Mouse (Mus musculus) hindbrain, postnatal 0 days (tissue): ENCODE measurements around the gene Gpd1l. TPM values are rescaled to one million over a fixed set of nuclear protein-coding genes. Genes with fewer than 3 reads are reported as not detected.
A peak's percentile ranks its signal among the peaks of the same experiment; 100 is the strongest.

Source experiments
- ATAC-seq: fragments of 200-750 bp; cut with Nextera tagmentation; 2 replicates; pipeline ENCODE4 v1.8.0; 2017; ENCODE audit warnings: mild to moderate bottlenecking, moderate TSS enrichment, moderate library complexity
- DNase-seq: peaks from one replicate; pipeline ENCODE4 v3.0.0-alpha.2; 2015; ENCODE audit warnings: low spot score
- H3K27ac ChIP-seq: fragments of 300-500 bp; sonication (generic); 2 replicates; pipeline ENCODE4 v1.5.1; 2014; ENCODE audit warnings: mild to moderate bottlenecking
- H3K27me3 ChIP-seq: fragments of 300-500 bp; sonication (generic); 2 replicates; pipeline ENCODE4 v1.6.1; 2014; ENCODE audit warnings: low read length, mixed read lengths; ENCODE audit not compliant: insufficient read depth
- H3K36me3 ChIP-seq: fragments of 300-500 bp; sonication (generic); 2 replicates; pipeline ENCODE4 v1.6.1; 2014; ENCODE audit warnings: low read length, mixed read lengths; ENCODE audit not compliant: insufficient read depth
- H3K4me1 ChIP-seq: fragments of 300-500 bp; sonication (generic); 2 replicates; pipeline ENCODE4 v1.6.1; 2014; ENCODE audit warnings: antibody characterized with exemption, low read length, mixed read lengths; ENCODE audit not compliant: insufficient read depth
- H3K4me2 ChIP-seq: fragments of 300-500 bp; sonication (generic); 2 replicates; pipeline ENCODE4 v1.6.1; 2014; ENCODE audit warnings: low read depth, mild to moderate bottlenecking, low read length, moderate library complexity, mixed read lengths
- H3K4me3 ChIP-seq: fragments of 300-500 bp; sonication (generic); 2 replicates; pipeline ENCODE4 v1.5.1; 2014; ENCODE audit warnings: low read length
- H3K9ac ChIP-seq: fragments of 300-500 bp; sonication (generic); replicated peaks from 2 replicates; pipeline ENCODE4 v1.6.1; 2014; ENCODE audit warnings: mild to moderate bottlenecking, low read length, moderate library complexity, mixed read lengths
- H3K9me3 ChIP-seq: fragments of 300-500 bp; sonication (generic); 2 replicates; pipeline ENCODE4 v1.6.1; 2016; ENCODE audit warnings: low read length, mixed read lengths
- CTCF ChIP-seq: IDR thresholded peaks from 2 replicates; pipeline ENCODE4 v1.5.1; 2016; ENCODE audit warnings: antibody characterized with exemption, control low read depth, low read depth
- WGBS: fragments of 180-500 bp; shearing (Covaris S2); extraction: QIAGEN DNeasy Blood & Tissue Kit; methylation state at CpG from one replicate; pipeline ENCODE4 v1.1.7; 2014; 5-methylcytosine and 5-hydroxymethylcytosine counted together
- polyA plus RNA-seq: library from polyadenylated mRNA; unstranded; fragments of >200 nt; fragmentation: Nextera tagmentation; extraction: Ambion mirVana; gene quantifications from 2 replicates; pipeline ENCODE4 v1.2.1, GENCODE M21; 2015
- total RNA-seq: library from RNA; depleted of rRNA; stranded (reverse); fragments of >200 nt; gene quantifications from 2 replicates; pipeline ENCODE4 v1.2.3, GENCODE M21; 2014

Gpd1l gene
- total and polyA plus RNA-seq, 2 experiments from 2014 or later: 40.9 to 75.9 TPM

DNA sequence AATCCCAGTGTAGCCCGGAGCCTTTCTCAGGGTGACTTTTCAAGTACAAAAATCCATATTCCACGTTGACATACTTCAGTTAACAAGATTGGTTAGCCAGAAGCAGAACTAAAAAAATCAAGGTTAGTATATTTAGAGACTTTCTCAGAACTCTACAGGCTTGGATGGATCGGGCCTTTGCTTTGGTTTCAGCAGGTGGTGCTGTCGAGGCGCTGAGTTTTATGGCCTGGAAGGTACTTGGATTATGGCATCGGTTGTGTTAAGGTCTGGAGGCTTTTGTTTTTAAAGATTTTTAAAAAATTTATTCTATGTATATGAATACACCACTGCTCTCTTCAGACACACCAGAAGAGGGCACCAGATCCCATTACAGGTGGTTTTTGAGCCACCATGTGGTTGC is 11.8 kb upstream of the Gpd1l start:
- ATAC-seq (no peak), DNase-seq (no peak)
- Histone ChIP-seq H3K27me3 (no peaks in the 10 kb centered on the region), H3K4me1 (no peaks in the 10 kb centered on the region), H3K36me3 (no peaks in the 10 kb centered on the region), H3K4me2 (no peak overlapping the region), H3K9ac (no peak overlapping the region), H3K27ac (no peak overlapping the region), H3K4me3 (no peak overlapping the region), H3K9me3 (no peaks in the 10 kb centered on the region)
- WGBS: 89% methylated on average over 6 of the region's 6 CpGs
- no peak for TF ChIP-seq CTCF

DNA sequence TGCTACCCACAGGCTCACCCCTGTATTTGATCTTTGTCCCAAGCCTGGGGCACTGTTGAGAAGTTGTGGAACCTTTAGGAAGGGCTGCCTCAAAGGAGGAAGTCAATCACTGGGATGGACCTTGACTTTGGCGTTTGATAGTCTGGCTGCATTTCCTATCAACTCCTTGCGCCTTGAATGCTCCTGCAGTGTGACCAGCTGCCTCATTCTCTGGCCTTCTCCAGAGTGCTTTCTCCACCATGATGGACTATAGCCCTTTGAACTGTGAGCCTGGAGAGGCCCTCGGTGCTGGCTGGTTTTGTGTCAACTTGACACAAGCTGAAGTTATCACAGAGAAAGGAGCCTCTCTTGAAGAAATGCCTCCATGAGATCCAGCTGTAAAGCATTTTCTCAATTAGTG is 10.9 kb upstream of the Gpd1l start:
- TF ChIP-seq CTCF: no peak
- Histone ChIP-seq H3K4me2 (no peak overlapping the region), H3K4me3 (no peak overlapping the region), H3K9me3 (no peaks in the 10 kb centered on the region), H3K36me3 (no peaks in the 10 kb centered on the region), H3K4me1 (no peaks in the 10 kb centered on the region), H3K27me3 (no peaks in the 10 kb centered on the region), H3K9ac (no peak overlapping the region), H3K27ac (no peak overlapping the region)
- no peak for ATAC-seq
- DNase-seq: no peak
- 91% methylated on average over 3 of the region's 3 CpGs for WGBS

DNA sequence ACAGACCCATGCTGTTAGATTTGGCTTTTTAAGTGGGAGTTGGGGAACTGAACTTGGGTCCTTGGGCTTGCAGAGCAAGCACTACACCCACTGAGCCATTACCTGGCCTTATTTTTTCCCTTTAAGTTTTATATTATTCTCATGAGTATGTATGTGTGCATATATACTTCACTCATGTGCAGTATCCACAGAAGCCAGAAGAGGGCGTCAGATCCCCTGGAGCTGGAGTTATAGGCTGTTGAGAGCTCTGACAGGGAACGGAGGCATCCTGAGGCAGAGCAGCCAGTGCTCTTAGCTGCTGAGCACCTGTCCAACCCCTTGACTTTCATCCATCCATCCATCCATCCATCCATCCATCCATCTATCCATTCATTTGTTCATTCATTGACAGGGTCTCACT is 2.9 kb upstream of the Gpd1l start:
- no peaks in the 10 kb centered on the region for H3K36me3 ChIP-seq
- 70% methylated on average over 2 of the region's 2 CpGs for WGBS
- TF ChIP-seq CTCF: no peak
- no peak overlapping the region for H3K4me3 ChIP-seq
- H3K27ac ChIP-seq: no peak overlapping the region
- no peak overlapping the region for H3K4me2 ChIP-seq
- no peaks in the 10 kb centered on the region for H3K27me3 ChIP-seq
- H3K9ac ChIP-seq: no peak overlapping the region
- ATAC-seq: no peak
- H3K4me1 ChIP-seq: peaks cover 6% of the 10 kb centered on the region; the same call in 1 of the 2 replicates
- no peak for DNase-seq
- no peaks in the 10 kb centered on the region for H3K9me3 ChIP-seq

DNA sequence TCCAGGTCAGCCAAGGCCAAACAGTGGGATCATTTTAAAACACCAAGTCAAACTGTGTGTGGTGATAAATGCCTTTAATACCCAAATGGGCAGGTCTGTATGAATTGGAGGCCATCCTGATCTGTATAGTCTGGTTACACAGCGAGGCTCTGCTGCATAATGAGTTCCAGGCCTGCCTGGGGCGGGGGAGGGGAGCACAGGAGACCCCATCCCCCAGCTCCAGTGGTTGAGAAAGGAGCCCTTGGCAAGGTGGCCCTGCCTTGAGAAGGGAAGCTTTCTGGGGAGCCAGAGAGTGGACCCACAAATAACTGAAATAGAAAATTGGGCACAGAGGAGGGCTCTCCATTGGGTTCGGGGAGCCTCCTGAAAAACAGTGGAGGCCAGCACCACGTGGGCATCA is 1.5 kb upstream of the Gpd1l start:
- H3K36me3 ChIP-seq: no peaks in the 10 kb centered on the region
- no peak overlapping the region for H3K27ac ChIP-seq
- H3K9ac ChIP-seq: no peak overlapping the region
- 86% methylated on average over 4 of the region's 4 CpGs for WGBS
- ATAC-seq: no peak
- no peaks in the 10 kb centered on the region for H3K9me3 ChIP-seq
- H3K4me3 ChIP-seq: no peak overlapping the region
- TF ChIP-seq CTCF: no peak
- H3K4me2 ChIP-seq: no peak overlapping the region
- DNase-seq: no peak
- H3K4me1 ChIP-seq: peaks cover 6% of the 10 kb centered on the region; the same call in 1 of the 2 replicates
- no peaks in the 10 kb centered on the region for H3K27me3 ChIP-seq

DNA sequence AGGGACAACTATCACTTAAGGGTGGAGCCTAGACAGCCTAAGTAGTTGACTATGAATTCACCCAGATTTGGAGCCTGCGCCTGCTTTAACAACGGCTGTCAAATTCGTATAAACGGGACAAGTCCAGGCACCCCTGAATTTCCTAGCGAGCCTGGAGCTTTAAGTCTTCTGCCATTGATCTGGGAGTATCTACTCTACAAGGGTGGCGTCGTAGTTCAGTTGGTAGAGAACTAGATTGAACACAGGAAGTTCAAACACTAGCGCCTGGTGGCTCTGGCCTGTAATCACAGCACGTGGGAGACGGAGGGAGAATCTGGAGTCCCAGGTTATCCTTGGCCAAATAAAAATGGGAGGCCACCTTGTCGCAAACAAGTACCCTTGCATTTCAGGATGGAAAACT is 444 bp upstream of the Gpd1l start:
- Histone ChIP-seq H3K9ac (0 out of 2 replicates have a peak overlapping the region, but pooled peaks have one; percentile 76), H3K4me2 (peak overlapping the region; percentile 93), H3K4me3 (peak overlapping the region; percentile 75), H3K36me3 (no peaks in the 10 kb centered on the region), H3K9me3 (no peaks in the 10 kb centered on the region), H3K27ac (no peak overlapping the region), H3K4me1 (peaks cover 6% of the 10 kb centered on the region; the same call in 1 of the 2 replicates), H3K27me3 (no peaks in the 10 kb centered on the region)
- ATAC-seq (peak; percentile 4; the same call in 1 of the 2 replicates), DNase-seq (no peak)
- 70% methylated on average over 11 of the region's 11 CpGs for WGBS
- no peak for TF ChIP-seq CTCF

DNA sequence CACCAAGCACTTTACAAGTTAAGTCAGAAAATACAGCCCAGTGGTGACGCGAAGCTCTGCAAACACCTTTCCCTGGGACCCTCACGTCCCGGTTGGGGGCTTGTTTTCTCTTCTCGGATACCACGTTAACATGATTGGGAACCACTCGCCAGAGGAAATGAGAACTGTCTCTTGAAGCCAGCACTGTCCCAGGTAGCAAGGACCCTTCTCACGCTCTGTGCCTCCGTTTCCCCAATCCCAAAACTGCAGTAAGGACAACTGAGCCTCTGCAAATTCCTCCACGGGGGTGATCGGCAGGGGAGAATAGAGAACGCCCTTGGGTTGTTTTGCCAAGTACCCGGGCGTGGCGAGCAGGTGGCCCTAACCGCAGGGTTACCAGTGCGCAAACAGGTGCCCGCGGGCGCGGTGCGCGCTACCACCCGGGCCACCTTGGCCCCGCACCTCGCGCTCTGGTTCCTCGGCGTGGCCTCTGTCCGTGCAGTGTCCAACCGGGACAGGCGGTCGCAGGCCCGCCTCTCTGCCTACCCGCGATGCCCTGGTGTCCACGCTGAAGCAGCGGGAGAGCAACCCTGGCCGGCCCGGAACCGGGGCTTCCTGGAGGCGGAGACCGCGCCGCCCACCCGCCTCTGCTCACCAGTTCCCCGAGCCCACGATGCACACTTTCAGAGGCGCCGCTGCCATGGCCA is 607 bp downstream of the Gpd1l start:
- Histone ChIP-seq H3K4me2 (peak overlapping the region; percentile 93), H3K4me1 (peaks cover 6% of the 10 kb centered on the region; the same call in 1 of the 2 replicates), H3K27me3 (no peaks in the 10 kb centered on the region), H3K27ac (peak overlapping the region; percentile 77), H3K9ac (peak overlapping the region; percentile 76), H3K9me3 (no peaks in the 10 kb centered on the region), H3K36me3 (no peaks in the 10 kb centered on the region), H3K4me3 (peak overlapping the region; percentile 75)
- under 1% methylated on average over 49 of the region's 50 CpGs for WGBS
- ATAC-seq (peak; percentile 15; the same call in 1 of the 2 replicates), DNase-seq (peak; percentile 31)
- TF ChIP-seq CTCF: no peak

DNA sequence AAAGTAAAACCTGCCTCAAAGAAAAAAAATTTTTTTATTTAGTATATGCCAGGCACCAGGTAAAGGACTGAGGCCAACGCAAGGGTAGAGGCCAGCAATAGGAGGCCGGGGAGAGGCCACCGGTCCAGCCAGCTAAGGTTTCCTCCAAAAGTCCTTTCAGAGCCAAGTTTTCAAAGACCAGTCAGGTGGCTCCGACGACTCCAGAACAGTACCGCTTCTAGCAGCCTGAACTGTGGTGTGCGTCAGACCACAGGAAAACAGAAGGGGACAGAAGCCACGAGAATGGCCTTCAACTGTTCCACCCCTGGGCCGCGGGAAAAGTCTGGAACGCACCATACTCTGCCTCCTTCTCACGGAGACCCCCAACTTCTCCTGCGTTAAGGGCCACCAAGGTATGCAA is 1.2 kb downstream of the Gpd1l start:
- no peak for DNase-seq
- Histone ChIP-seq H3K9me3 (no peaks in the 10 kb centered on the region), H3K27ac (no peak overlapping the region), H3K4me2 (peak overlapping the region; percentile 93), H3K36me3 (no peaks in the 10 kb centered on the region), H3K27me3 (no peaks in the 10 kb centered on the region), H3K4me3 (peak overlapping the region; percentile 75), H3K9ac (peak overlapping the region; percentile 76), H3K4me1 (peaks cover 6% of the 10 kb centered on the region; the same call in 1 of the 2 replicates)
- no peak for TF ChIP-seq CTCF
- ATAC-seq: no peak
- 18% methylated on average over 13 of the region's 13 CpGs for WGBS
